Mouse (Mus musculus) heart, embryonic 16.5 days (tissue): ENCODE results near the gene Enpp3. TPM values are rescaled to one million over a fixed set of nuclear protein-coding genes. Genes with fewer than 3 reads are reported as not detected.

Experiments used
- ATAC-seq: fragments of 200-750 bp; cut with Nextera tagmentation; replicated peaks from 2 replicates; pipeline ENCODE4 v1.8.0; 2017; ENCODE audit warnings: moderate number of reproducible peaks; ENCODE audit not compliant: insufficient read depth, low FRiP score; ENCODE audit errors: extremely low read depth
- H3K27ac ChIP-seq: fragments of 300-500 bp; sonication (generic); 2 replicates; pipeline ENCODE4 v1.5.1; 2014; ENCODE audit warnings: mild to moderate bottlenecking, low read length, control low read depth, moderate library complexity
- H3K27me3 ChIP-seq: fragments of 300-500 bp; sonication (generic); 2 replicates; pipeline ENCODE4 v1.6.1; 2014; ENCODE audit warnings: low read length, mixed read lengths; ENCODE audit not compliant: control insufficient read depth, insufficient read depth
- H3K36me3 ChIP-seq: fragments of 300-500 bp; sonication (generic); 2 replicates; pipeline ENCODE4 v1.6.1; 2014; ENCODE audit not compliant: control insufficient read depth, insufficient read depth
- H3K4me1 ChIP-seq: fragments of 300-500 bp; sonication (generic); 2 replicates; pipeline ENCODE4 v1.6.1; 2014; ENCODE audit warnings: low read length, mixed read lengths; ENCODE audit not compliant: control insufficient read depth, insufficient read depth
- H3K4me2 ChIP-seq: fragments of 300-500 bp; sonication (generic); 2 replicates; pipeline ENCODE4 v1.6.1; 2014; ENCODE audit warnings: low read depth, mild to moderate bottlenecking, control low read depth, low read length
- H3K4me3 ChIP-seq: fragments of 300-500 bp; sonication (generic); 2 replicates; pipeline ENCODE4 v1.5.1; 2014; ENCODE audit warnings: mild to moderate bottlenecking, control low read depth, low read length
- H3K9ac ChIP-seq: fragments of 300-500 bp; sonication (generic); 2 replicates; pipeline ENCODE4 v1.6.1; 2014; ENCODE audit warnings: low read length, control low read depth
- H3K9me3 ChIP-seq: fragments of 300-500 bp; sonication (generic); replicated peaks from 2 replicates; pipeline ENCODE4 v1.6.1; 2016; ENCODE audit warnings: low read length; ENCODE audit not compliant: control insufficient read depth
- WGBS: fragments of 180-500 bp; shearing (Covaris S2); extraction: QIAGEN DNeasy Blood & Tissue Kit; methylation state at CpG from one replicate; pipeline ENCODE4 v1.1.7; 2014; 5-methylcytosine and 5-hydroxymethylcytosine counted together
- polyA plus RNA-seq: library from polyadenylated mRNA; unstranded; fragments of >200 nt; fragmentation: Nextera tagmentation; extraction: Ambion mirVana; gene quantifications from 2 replicates; pipeline ENCODE4 v1.2.1, GENCODE M21; 2015

Enpp3 gene
- polyA plus RNA-seq, 1 experiment from 2014 or later, result 3.9 TPM

- Histone ChIP-seq H3K9me3 (no peaks in the 10 kb centered on the region), H3K27me3 (no peaks in the 10 kb centered on the region), H3K27ac (no peak overlapping the region), H3K9ac (no peak overlapping the region), H3K36me3 (no peaks in the 10 kb centered on the region), H3K4me2 (no peak overlapping the region), H3K4me1 (0 out of 2 replicates have a peak, but pooled peaks cover 2% of the 10 kb centered on the region), H3K4me3 (no peak overlapping the region)
- WGBS, result 51% methylated on average over 2 of the region's 2 CpGs
- ATAC-seq, result no peak
These were observed 104.2 kb downstream of the Enpp3 start for GRCm38 (mm10) chr10:24738456-24738855.

GRCm38 (mm10) chr10:24735027-24735777 is 107.4 kb downstream of the Enpp3 start:
- H3K27ac ChIP-seq, result no peak overlapping the region
- H3K4me1 ChIP-seq, result 0 out of 2 replicates have a peak, but pooled peaks cover 2% of the 10 kb centered on the region
- no peaks in the 10 kb centered on the region for H3K27me3 ChIP-seq
- H3K36me3 ChIP-seq, result no peaks in the 10 kb centered on the region
- no peaks in the 10 kb centered on the region for H3K9me3 ChIP-seq
- ATAC-seq, result no peak
- WGBS, result 75% methylated on average over 5 of the region's 5 CpGs
- no peak overlapping the region for H3K9ac ChIP-seq
- H3K4me2 ChIP-seq, result no peak overlapping the region
- H3K4me3 ChIP-seq, result no peak overlapping the region

GRCm38 (mm10) chr10:24727478-24727877 is 115.1 kb downstream of the Enpp3 start:
- Histone ChIP-seq H3K4me3 (no peak overlapping the region), H3K4me2 (no peak overlapping the region), H3K4me1 (no peaks in the 10 kb centered on the region), H3K9me3 (no peaks in the 10 kb centered on the region), H3K9ac (no peak overlapping the region), H3K36me3 (no peaks in the 10 kb centered on the region), H3K27ac (no peak overlapping the region), H3K27me3 (no peaks in the 10 kb centered on the region)
- 82% methylated on average over 4 of the region's 4 CpGs for WGBS
- ATAC-seq, result no peak

GRCm38 (mm10) chr10:24725197-24725596 is 117.4 kb downstream of the Enpp3 start:
- Histone ChIP-seq H3K4me2 (no peak overlapping the region), H3K4me1 (no peaks in the 10 kb centered on the region), H3K4me3 (no peak overlapping the region), H3K9ac (no peak overlapping the region), H3K27ac (no peak overlapping the region), H3K9me3 (no peaks in the 10 kb centered on the region), H3K36me3 (no peaks in the 10 kb centered on the region), H3K27me3 (no peaks in the 10 kb centered on the region)
- ATAC-seq, result no peak
- 86% methylated on average over 2 of the region's 2 CpGs for WGBS

Other genes starting within 250 kb of the Enpp3 start
- gene Ccn2, start 247.4 kb downstream of the Enpp3 start, polyA plus RNA-seq, result 34.3 and 37.6 TPM in 2 replicates
- gene Enpp1, start 130.7 kb downstream of the Enpp3 start, polyA plus RNA-seq, result 3.8 and 3.9 TPM in 2 replicates
- gene Med23, start 27.2 kb upstream of the Enpp3 start, polyA plus RNA-seq, result 11.6 and 12.7 TPM in 2 replicates
- 0.92 and 1.1 TPM in 2 replicates for gene Arg1, start 84.7 kb upstream of the Enpp3 start, polyA plus RNA-seq